Mouse (Mus musculus) c-Kit-negative CD71-positive TER-119-positive erythroid progenitor cells, embryonic 14.5 days (primary cell): Measurements from ENCODE around the gene Mb.

Source experiments
- DNase-seq: peaks from one replicate; pipeline ENCODE4 v3.0.0-alpha.2; 2013; ENCODE audit warnings: low read depth, low spot score

Gene Mb

DNA sequence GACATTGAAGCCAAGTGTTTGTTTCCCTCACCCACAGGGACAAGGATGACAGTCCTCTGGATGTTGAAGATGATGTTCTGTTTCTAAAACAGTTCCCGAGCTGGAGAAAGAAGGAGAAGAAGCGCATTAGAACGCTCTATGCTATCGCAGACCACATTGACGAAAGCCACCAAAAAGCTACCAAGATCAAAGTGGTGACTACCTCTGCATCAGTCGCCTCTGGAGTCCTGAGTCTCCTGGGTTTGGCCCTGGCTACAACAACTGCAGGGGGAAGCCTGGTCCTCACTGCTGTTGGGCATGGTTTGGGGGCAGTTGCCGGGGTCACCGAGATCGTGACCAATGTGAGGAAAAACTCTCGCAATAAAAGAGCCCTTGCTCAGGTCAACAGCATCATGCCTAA lies at the start of gene Mb:
Gene Mb (minus strand): TSS at position 101 of the 400 bp plus-strand sequence.
- no peak for DNase-seq

DNA sequence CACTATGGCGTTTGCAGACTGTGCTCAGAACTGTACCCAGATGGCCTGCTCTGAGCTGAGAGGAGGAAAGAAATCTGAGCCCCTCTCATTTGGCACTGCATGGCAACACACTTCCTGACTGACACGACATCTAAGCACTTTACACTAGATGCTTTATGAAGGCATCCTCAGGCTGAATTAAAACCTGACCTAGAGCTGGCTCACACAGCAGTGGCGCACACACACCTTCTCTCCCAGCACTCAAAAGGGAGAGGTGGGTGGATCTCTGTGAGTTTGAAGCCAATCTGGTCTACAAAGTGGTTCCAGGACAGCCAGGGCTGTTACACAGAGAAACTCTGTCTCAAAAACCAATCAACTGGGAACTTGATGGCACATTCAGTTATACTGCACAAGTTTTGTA lies 49.3 kb upstream of the Mb start:
- DNase-seq, result no peak

DNA sequence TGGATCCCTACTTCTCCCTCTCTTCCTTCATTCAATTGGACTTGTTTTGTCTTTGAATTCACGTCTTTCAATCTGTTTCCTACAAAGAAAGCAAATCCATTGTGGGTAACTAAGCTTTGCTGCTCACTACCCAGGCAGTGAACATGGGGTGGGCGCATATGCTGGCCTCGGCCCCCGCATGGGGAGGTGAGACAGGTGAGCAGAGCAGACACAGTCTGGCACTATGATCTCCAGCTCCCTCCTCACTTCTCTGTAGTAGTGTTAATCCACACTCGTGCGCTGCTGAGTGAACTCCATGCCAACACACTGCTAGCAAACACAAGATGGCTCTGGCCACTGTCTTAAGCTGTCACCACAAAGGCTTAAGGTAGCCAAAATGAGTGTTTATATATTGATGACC lies 46.9 kb upstream of the Mb start:
- DNase-seq, result no peak

DNA sequence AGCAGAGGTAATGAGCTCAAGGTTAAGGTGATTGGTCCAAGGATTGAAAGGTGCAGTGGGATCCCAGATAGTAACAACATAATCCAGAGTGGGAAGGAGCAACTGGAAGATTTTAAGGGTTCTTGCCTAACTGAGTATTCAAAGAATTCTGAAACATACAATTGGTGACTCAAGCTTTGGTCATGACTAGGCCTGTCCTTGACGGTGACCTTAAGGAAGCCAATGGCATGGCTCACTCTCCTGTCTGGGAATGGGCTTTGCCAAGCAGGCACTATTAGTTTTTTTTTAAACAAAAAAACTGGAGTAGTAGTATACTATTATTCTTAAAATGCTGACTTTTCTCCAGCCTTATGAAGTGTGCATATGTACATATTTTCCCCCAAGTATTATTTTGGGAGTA lies 44.7 kb upstream of the Mb start:
- DNase-seq, result no peak

DNA sequence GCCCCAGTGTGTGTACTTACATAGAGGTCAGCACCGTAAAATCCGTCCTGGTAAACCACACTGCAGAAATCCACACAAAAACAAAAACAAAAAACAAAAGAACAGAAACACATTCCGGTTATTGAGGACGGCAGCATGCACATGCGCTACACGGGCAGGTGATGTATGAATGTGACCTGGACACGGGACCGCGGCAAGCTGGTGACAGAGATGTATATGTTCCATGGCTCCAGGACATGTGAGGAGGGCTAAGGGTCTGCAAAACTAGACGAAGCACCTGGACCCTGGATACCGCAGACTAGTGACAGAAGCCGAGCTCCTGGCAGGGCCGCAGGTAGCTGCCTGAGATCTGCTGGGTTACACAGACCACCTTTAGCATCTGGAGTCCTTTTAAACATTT lies 44.0 kb upstream of the Mb start:
- no peak for DNase-seq

DNA sequence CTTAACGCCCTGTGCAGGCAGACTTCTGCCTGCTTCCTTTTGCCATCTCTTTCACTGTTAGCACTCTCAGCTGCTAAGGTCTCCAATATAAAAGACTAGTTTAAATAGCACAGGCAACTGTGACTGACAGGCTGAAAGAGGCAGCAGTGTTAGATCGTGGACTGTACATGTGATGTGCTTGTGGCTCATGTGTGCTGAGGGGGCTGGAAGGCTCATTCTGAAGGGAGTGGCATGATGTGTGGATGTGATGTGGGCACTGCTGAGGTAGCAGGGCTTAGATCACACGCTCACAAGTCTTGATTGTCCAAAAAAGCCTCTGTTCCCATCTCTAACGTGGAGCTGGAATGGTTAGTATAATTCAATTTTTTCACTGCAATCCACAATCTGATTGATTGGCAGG lies 40.9 kb upstream of the Mb start:
- DNase-seq, result no peak

DNA sequence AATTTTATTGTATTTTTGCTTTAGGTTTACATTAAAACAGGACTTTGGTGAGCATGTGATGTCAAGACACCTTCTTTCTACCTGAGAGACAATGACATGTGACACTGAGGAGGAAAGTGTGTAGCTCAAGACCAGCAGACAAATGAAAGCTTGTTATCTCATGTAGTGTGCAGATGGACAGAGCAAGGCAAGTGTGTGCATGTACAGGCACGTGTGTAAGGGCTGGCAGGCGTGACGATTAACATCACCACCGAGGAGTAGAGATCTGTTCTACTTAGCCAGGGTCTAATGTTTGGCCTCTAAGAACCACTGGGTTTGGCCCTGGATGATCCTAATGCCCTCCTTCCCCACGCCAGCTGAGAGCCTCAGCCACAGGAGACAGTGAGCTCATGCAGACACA lies 40.1 kb upstream of the Mb start:
- DNase-seq, result no peak

DNA sequence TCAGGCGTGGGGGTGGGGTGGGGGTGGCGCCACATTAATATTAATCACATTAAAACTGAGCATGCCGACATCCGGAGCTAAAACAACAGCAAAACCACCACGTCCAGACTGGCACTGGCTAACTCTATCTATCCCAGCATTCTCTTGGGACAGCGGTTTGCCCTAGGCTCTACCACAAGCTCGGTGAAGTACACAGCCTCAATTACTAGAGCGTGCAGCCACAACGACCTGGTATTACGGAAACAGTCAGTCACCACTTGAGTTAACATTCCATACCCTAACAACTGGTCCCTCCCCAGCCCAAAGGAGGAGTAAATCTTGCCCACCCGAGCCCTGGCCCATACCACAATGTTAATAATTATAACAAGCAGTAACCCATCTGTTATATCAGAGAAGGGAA lies 38.8 kb upstream of the Mb start:
- DNase-seq, result no peak

DNA sequence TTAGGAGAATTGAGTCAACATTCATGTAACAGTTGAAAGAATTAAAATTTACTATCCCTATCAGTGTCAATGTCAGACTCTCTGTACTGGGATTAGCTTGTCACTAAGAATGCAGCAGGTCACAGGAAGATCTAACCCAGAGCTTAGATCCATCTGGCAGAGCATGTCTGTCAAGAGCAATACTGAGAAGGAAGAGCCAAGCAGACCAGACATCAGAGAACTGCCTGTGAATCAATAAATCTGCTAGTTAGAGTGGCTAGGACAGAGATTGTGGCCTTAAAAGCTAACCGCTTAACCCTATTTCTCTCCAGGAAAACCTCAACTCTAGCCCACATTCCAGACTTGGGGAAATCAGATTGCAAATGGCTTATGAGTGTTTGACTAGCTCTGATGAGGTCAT lies 36.0 kb upstream of the Mb start:
- DNase-seq, result no peak

DNA sequence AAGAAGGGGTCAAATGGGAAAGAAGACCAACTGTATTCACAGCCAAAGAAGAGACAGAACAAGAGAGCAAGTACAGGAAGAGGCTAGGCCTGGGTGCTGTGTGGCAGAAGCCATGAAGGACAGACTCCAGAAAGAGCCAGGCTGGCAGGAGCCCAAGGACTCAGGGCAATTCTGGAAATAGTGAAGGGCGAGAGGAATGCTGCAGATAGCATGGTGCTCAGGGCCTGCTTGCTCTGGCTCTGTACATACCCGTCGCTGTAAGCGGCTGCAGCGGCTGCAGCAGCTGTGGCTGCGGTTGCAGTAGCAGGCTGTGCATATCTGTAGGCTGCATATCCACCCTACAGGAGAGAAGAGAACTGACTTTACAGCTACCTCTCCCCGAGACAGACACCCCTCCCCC lies 35.3 kb upstream of the Mb start:
- DNase-seq, result no peak

DNA sequence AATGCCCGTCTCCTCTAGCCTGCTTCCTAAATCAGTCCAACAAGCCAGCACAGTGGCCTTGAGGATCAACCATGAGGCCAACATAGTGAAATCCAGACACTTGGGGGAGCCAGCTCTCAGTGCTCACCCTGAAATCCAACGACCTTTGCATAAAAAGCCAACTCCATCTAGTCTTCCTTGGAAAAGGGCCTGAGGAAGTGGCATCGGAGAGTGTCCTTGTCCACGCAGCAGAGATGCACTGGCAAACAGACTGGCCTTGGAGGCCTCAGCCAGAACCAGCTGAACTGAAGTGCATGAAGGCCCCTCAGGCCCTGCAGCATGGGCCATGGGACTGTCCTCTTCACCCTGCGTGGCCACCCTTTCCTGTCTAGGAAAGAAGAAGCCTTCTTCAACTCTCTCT lies 31.0 kb upstream of the Mb start:
- no peak for DNase-seq

DNA sequence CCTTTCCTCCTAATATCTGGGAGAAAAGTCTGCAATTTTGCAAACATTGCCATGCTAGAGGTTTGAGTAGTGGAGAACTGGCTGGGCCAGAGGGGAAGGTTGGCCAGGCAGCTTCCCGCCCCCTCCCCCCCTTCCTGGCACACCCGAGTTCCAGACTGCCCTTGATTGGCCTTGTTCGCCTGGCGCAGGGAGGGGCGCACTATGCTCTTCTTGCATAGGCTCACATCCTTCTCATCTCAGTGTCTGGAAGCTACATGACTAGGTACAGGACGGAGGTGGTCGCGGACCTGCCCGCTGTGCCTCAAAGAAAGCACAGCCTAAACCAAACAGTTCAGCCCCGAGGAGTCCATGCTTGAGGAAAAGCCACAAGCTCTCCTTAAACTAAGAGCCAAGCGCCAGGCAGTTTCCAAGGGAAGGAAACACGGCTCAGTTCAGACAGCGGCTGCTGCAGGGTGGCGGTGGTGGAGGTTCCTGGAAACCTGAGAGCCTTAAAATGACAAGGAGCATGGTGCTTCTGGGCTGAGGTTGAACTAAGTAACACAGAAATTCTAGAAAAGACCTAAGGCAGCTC lies 30.3 kb upstream of the Mb start:
- DNase-seq, result no peak

DNA sequence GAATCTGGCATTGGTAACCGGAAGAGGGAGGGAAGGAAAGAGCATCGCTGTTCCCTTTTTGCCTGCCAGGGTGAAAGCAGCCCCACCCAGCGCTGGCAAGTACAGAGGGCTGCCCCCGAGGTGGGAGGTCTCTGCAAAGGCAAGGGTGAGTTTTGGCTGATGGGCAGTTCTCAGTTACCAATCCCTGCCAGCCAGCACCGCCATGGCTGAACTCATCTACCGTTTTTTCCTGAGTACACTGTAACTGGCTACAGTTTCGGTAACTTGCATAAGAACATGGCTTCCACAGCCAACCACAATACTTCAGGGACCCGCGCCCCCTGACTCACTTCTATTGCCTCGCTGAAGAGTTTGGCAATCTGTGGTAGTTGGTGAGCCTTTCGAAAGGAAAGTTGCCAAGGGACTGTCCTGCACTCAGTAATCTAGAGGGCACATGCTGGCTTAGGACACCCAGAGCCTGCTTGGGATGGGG lies 29.5 kb upstream of the Mb start:
- no peak for DNase-seq

DNA sequence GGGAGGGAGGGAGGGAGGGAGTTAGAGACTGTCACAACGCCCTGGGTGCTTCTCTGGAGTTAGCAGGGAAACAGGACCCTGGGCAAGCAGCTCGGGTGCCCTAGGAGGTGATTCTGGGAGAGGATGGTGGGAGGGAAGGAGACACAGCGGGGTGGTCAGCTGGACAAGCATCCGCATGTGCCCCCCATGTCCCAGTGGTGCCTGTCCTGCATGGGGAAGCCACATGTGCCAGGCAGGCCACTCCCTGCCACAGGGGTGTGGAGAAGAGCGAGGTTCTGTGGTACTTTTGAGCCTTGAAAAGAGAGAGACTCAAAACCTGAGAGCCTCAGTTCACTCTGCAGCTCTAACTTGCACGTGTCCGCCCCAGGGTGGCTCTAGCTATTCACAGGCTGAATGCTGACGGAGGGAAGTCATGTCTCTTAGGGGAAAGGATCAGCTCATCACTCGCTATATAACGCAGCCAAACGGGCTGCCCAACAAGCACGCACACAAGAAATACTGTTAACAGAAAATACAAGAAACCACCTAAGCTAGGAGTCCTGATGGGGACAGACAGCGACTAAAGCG lies 28.9 kb upstream of the Mb start:
- DNase-seq, result no peak

DNA sequence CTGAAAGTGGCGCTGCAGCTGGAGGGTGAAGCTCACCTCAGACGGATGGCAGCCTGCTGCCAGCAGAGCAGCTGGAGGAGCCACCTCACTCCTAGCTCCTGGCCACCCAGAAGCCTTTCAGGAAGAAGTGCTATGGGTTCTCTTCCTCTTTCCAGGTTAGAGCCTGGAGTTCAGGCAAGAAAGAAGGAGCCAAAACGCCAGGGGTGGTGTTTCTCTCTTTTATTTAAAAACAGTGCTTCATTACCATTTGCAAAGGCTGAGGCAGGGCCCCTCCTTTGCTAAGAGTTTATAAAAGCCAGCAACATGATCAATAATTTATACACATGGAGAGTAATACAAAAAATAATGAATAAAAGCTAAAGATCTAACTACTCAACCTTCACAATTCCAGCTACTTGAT lies 28.3 kb upstream of the Mb start:
- no peak for DNase-seq

DNA sequence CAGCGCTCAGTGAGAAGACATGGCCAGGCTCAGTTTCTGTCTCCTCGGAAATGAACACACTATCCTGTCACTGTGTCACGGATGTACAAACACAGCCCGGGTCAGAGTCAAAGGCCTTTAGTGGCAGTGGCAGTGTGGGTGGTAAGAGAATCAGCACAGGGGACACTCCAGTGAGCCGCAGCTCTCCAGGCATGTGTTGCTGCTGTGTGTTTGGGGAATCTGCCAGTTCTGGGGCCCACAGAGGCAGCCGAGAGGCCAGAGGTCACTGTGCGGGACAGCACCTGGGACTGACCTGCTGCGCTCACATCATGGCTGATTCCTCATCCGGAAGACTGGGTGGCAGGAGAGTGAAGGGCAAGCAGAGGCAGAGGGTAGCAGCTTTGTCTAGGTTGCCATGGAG lies 27.4 kb upstream of the Mb start:
- no peak for DNase-seq

DNA sequence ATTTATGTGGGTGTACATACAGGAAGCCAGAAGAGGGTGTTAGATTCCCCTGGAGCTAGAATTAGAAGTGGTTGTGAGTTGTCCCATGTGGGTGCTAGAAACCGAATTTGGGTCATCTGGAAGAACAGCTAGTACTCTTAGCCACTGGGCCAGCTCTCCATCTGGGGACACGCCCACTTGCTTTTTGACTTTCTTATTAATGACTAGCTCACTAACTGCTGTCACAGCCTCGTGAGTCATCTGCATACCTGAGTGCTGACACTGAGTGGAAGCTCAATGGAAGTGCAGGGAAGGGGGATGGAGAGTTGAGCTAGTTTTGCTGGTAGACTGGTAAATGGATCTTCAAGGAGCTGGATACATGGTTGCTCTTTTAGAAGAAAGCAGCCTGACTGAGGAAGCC lies 26.1 kb upstream of the Mb start:
- no peak for DNase-seq

DNA sequence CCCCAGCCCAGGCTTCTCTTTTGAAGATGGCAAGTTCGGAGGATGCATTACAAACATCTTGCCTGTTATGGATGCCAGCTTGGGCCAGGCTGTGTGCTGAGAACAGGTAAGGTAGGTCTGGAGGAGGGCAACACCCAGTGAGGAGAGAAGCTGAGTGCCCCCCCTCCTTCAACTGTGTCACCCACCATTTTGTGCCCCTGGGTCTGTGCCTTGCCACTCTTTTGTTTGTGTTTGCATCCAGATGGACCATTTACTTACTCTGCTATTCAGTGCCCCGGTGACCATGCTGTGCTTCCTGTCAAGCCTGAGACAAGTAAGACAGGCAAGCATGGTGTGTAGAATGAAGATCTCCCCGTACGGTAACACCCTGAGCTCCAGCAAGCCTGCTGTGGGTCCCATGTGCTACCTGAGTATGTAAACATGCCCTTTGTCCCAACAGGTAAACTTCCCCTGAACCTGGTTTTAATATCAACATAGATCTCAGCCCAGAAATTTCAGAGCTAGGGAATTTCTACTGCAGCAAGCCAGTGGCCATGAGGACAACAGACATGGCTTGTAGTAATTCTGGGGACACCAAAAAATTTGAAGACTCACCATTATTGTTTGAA lies 22.2 kb upstream of the Mb start:
- no peak for DNase-seq

DNA sequence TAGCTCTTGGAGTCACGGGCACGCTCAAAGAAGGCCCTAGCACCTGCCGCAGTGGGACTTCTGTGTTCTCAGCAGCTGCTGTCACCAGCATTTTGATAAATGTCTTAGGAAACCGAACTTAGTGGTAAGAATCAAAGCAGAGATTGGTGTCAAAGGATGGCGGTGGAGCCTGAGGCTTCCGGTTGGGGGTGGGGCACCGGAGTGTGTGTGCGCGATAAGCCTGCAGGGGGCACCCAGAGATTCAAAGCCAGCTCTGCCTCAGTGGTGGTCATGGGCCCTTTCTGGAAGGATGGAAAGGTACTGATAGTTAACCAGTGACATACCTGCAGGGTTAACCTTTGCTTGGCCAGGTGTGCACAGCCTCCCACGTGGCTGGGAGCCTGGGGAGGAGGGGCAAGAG lies 21.0 kb upstream of the Mb start:
- no peak for DNase-seq

DNA sequence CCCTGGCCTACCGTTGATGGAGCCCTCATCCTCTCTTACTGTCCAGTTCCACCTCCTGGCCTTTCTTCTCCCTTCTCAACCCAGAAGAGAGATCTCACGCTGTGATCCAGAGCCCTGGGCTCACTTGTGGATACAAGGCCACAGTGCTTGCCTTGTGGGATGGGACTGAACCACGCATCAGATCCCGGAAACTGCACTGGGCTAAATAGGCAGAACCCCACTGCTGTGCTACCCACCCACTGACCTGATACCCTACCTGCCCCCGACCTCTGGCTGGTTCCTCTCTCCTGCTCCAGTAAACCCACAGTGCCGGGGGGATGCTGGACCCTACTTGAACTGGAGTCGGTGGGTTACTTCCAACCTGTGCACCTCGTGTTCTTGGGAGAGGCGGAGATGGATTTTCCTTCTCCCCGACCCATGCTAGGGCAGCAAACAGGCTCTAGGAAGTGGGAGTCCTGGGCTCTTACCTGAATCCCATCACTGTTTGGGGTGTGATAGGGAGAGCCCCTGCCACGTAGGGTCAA lies 20.3 kb upstream of the Mb start:
- no peak for DNase-seq

DNA sequence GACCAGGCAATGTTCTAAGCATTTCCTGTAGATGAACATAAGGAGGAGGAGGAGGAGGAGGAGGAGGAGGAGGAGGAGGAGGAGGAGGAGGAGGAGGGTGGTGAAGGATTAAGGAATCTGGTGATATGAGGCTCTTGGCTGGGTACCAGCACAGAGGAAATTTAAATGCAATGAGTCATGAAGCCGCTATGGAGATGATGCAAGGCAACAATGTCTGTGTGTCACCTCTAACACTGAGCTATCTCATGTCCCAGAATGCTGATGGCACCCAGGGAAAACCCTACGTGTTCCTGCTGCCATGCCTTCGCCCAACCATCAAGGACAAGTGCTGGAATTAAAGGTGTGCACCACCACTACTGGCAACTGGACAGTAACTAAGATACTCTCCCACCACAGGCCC lies 18.5 kb upstream of the Mb start:
- no peak for DNase-seq

DNA sequence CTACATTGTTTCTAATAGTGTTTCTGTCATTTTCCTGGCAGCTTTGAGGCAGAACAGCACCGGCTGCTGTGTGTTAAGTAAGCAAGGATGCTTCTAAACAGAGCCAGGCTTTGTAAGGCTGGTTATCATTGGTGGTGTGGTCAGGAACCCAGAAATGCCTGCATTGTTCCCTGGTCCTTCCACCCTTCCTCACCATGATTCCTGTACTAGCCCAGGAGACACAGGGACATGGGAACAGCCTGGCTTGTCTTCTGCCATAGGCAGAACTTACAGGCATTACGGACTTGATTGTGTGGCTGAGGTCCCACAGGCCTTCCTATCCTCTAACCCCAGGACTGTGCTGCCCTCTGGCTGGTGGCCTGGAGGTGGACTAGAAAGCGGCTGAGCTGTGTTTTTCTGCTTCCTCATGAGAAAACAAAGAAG lies 18.0 kb upstream of the Mb start:
- no peak for DNase-seq

DNA sequence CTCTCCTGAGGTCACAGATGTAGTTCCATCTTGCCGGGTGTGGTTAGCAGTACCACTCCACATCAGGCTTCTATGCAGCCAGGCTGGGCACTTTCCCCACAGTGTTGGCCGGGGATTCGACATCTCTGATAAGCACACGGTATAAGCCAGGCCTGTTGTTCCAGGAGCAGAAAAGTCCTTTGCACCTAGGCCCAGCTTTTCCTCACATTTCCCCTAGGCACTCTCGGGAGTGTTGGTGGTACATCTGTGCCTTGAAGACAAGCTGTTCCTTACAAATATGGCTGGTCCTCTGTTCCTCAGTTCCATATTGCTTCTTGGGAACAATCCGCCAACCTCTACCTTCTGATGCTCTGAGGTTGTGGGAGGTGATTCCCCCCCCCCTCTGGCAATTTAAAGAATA lies 15.8 kb upstream of the Mb start:
- no peak for DNase-seq
